In genomic region chr8:11176393-11176792, GRCm38 (mm10) we compare ENCODE assay signal across 12 mouse cellular contexts.
"Had no signal": no experiment of that assay in that cellular context is flagged by ENCODE, and none has a peak within 500 bp of the region (broad histone marks: within the 10 kb centered on the region; RNA-seq: fewer than 3 reads in every experiment).

No protein-coding gene starts in this region.

- H3K4me1 ChIP-seq: hindbrain, embryonic 15.5 days; liver, embryonic 15.5 days had no signal

- H3K4me3 ChIP-seq: hindbrain, embryonic 15.5 days; layer of hippocampus, adult 2 months; liver, embryonic 15.5 days; midbrain, embryonic 13.5 days had no signal

- H3K4me2 ChIP-seq: hindbrain, embryonic 15.5 days; liver, embryonic 11.5 days; liver, embryonic 15.5 days; midbrain, embryonic 13.5 days had no signal

- H3K36me3 ChIP-seq: hindbrain, embryonic 15.5 days; liver, embryonic 15.5 days; midbrain, embryonic 13.5 days had no signal

- H3K27ac ChIP-seq: hindbrain, embryonic 15.5 days; layer of hippocampus, adult 2 months; liver, embryonic 15.5 days; midbrain, embryonic 13.5 days had no signal

- H3K27me3 ChIP-seq: hindbrain, embryonic 15.5 days; liver, embryonic 15.5 days; midbrain, embryonic 13.5 days had no signal

- H3K9me3 ChIP-seq: hindbrain, embryonic 15.5 days; liver, embryonic 15.5 days; midbrain, embryonic 13.5 days had no signal

- H3K9ac ChIP-seq: hindbrain, embryonic 15.5 days; liver, embryonic 15.5 days; midbrain, embryonic 13.5 days had no signal

- DNase-seq: kidney, adult 9 months; kidney, postnatal 36 days; lung, postnatal 36 days; right cerebral cortex, postnatal 14 days; thymus, adult 2 months; thymus, postnatal 25 days had no signal

- ATAC-seq: inflammation-experienced regulatory T-cells, adult 6 months; midbrain, embryonic 13.5 days had no signal
